Mouse (Mus musculus) spleen, adult 2 months (tissue): ENCODE results near the gene Sucla2. TPM values are rescaled to one million over a fixed set of nuclear protein-coding genes. Genes with fewer than 3 reads are reported as not detected.
A peak's percentile ranks its signal among the peaks of the same experiment; 100 is the strongest.
"Not testable (repeated sequence)": the region's sequence is repeated elsewhere in the genome, so short reads cannot be mapped to it uniquely, and the experiment has no call there.

Experiments
- DNase-seq, 2 experiments: peaks; one replicate each; pipeline versions ENCODE4 v3.0.0 to v3.0.0-alpha.2; 2012 to 2021; ENCODE audit warnings: low spot score in 2 of 2, low read depth in 1 of 2
- H3K27ac ChIP-seq: fragments of 200-500 bp; 2 replicates; pipeline ENCODE4 v1.5.1; 2012; ENCODE audit warnings: low read length, inconsistent platforms; ENCODE audit not compliant: insufficient read depth
- H3K27me3 ChIP-seq: fragments of 200-500 bp; 2 replicates; pipeline ENCODE4 v1.6.1; 2012; ENCODE audit warnings: mild to moderate bottlenecking, moderate library complexity, low read length, inconsistent platforms; ENCODE audit not compliant: control insufficient read depth, insufficient read depth
- H3K36me3 ChIP-seq: fragments of 200-500 bp; 2 replicates; pipeline ENCODE4 v1.6.1; 2012; ENCODE audit warnings: mild to moderate bottlenecking, low read length, inconsistent platforms; ENCODE audit not compliant: control insufficient read depth, insufficient read depth
- H3K4me1 ChIP-seq: fragments of 200-500 bp; 2 replicates; pipeline ENCODE4 v1.6.1; 2011; ENCODE audit warnings: inconsistent platforms; ENCODE audit not compliant: control insufficient read depth, insufficient read depth, insufficient read length
- H3K4me3 ChIP-seq: fragments of 200-500 bp; 2 replicates; pipeline ENCODE4 v1.5.1; 2011; ENCODE audit warnings: mild to moderate bottlenecking, inconsistent platforms; ENCODE audit not compliant: insufficient read depth, insufficient read length; ENCODE audit errors: extremely low read depth
- CTCF ChIP-seq: fragments of 200-500 bp; IDR thresholded peaks from 2 replicates; pipeline ENCODE4 v1.5.1; 2011; ENCODE audit warnings: mild to moderate bottlenecking, inconsistent platforms; ENCODE audit not compliant: insufficient read depth, insufficient read length, insufficient replicate concordance; ENCODE audit errors: extremely low read depth
- POLR2A ChIP-seq: fragments of 200-500 bp; IDR thresholded peaks from 2 replicates; pipeline ENCODE4 v1.6.1; 2011; ENCODE audit warnings: low read depth, low read length, inconsistent platforms
- WGBS: fragments of 180-500 bp; shearing (Covaris S2); methylation state at CpG from one replicate; pipeline ENCODE4 v1.1.7; 2018; 5-methylcytosine and 5-hydroxymethylcytosine counted together
- polyA plus RNA-seq: library from polyadenylated mRNA; depleted of rRNA; stranded (reverse); fragments of >200 nt; gene quantifications from 2 replicates; pipeline ENCODE4 v1.2.3, GENCODE M21; 2012

Sucla2 gene
- polyA plus RNA-seq, 1 experiment, result 3.8 TPM

DNA sequence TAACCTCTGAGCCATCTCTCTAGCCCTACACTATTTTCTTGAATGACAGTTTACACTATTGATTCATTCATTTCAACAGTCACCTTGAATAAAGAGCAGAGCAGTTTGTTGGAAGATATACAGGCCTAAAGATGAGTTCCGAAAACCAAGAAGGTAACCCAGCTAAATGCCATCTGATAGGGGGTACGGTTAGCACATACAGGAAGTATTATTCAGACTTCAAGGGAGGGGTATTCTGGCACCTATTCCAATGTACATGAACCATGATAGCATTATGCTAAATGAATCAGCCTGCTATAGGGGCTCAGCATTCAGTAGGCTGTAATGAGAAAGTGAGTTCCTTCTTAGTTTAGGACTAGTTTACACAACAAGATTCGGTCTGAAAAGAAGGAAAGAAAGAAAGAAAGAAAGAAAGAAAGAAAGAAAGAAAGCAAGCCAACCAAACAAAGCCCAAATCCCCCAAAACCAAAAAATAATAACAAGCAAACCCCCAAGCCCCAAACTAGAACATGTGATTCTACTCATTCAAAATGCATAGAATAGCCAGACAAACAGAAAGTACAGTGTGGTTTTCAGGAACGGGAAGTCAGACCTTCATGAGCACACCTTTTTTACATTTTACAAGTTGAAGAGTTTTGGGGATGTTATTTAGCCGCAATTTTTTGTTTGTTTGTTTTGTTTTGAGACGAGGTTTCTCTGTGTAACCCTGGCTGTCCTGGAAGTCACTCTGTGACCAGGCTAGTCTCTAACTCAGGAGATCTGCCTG, 16.3 kb upstream of the Sucla2 start:
- WGBS, result 63% methylated on average over 6 of the region's 6 CpGs
- no peak for DNase-seq
- peaks cover 3% of the 10 kb centered on the region; the same call in 1 of the 2 replicates for H3K36me3 ChIP-seq

DNA sequence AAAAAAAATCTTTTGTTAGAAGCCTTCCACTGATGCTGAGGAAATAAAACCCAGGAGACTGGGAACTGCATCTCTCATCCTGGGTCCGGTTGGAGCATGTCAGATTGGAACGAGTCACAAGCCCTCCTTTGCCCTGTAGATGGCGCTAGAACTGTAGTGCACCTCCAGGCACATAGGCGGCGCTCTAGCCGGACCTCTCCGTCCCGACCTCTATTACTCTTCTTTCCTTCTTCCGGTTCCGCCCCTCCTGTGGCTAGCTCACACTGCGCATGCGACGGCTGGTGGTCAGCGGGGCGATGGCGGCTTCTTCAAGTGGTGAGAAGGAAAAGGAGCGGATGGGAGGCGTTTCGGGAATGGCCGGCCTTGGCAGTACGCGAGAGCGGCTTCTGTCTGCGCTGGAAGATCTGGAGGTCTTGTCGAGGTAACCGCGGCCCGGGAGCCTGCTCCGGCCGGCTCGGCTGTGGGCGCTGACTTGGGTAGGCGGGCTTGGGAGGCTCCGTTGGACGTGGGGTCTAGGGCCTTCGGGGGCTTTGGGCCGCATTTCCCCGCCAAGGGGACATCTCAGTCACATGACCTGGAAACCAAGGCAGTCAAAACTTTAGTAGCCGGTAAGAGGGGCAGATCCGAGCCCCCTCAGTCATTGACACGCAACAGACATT, 15.2 kb upstream of the Sucla2 start, which contains the start of gene Med4:
Med4 (plus strand) TSS at position 261 of the 659 bp plus-strand sequence.
- peaks cover 6% of the 10 kb centered on the region for H3K4me1 ChIP-seq
- TF ChIP-seq CTCF, result peak; percentile 100
- TF ChIP-seq POLR2A, result peak; percentile 39; the same call in 1 of the 2 replicates
- DNase-seq, result peak; percentile 81 to 87
- H3K27me3 ChIP-seq, result no peaks in the 10 kb centered on the region
- H3K27ac ChIP-seq, result no peak within 1 kb of the TSS; the same call in 1 of the 2 replicates
- H3K36me3 ChIP-seq, result peaks cover 7% of the 10 kb centered on the region; the same call in 1 of the 2 replicates
- peak within 1 kb of the TSS; percentile 81 for H3K4me3 ChIP-seq
- 1% methylated on average over 41 of the region's 41 CpGs for WGBS

More for the DNA sequence above, 16.3 kb upstream of the Sucla2 start:
- Histone ChIP-seq H3K4me1 (peaks cover 6% of the 10 kb centered on the region), H3K27ac (no peak overlapping the region), H3K4me3 (no peak overlapping the region), H3K27me3 (no peaks in the 10 kb centered on the region)
- no peak for TF ChIP-seq POLR2A
- no peak for TF ChIP-seq CTCF

- Histone ChIP-seq H3K36me3 (peaks cover 1% of the 10 kb centered on the region; the same call in 1 of the 2 replicates), H3K27ac (no peak overlapping the region), H3K4me1 (peaks cover 2% of the 10 kb centered on the region; the same call in 1 of the 2 replicates), H3K27me3 (no peaks in the 10 kb centered on the region), H3K4me3 (no peak overlapping the region)
- no peak for DNase-seq
- TF ChIP-seq POLR2A, result no peak
- WGBS, result 72% methylated on average over 3 of the region's 3 CpGs
Observed at GRCm38 (mm10) chr14:73524136-73524535, 983 bp upstream of the Sucla2 start.

- H3K27ac ChIP-seq, DNase-seq, H3K36me3 ChIP-seq, H3K4me3 ChIP-seq, H3K4me1 ChIP-seq, H3K27me3 ChIP-seq: not testable (repeated sequence)
- 87% methylated on average over 3 of the region's 3 CpGs for WGBS
Observed at GRCm38 (mm10) chr14:73528661-73529060, 3.5 kb downstream of the Sucla2 start.

DNA sequence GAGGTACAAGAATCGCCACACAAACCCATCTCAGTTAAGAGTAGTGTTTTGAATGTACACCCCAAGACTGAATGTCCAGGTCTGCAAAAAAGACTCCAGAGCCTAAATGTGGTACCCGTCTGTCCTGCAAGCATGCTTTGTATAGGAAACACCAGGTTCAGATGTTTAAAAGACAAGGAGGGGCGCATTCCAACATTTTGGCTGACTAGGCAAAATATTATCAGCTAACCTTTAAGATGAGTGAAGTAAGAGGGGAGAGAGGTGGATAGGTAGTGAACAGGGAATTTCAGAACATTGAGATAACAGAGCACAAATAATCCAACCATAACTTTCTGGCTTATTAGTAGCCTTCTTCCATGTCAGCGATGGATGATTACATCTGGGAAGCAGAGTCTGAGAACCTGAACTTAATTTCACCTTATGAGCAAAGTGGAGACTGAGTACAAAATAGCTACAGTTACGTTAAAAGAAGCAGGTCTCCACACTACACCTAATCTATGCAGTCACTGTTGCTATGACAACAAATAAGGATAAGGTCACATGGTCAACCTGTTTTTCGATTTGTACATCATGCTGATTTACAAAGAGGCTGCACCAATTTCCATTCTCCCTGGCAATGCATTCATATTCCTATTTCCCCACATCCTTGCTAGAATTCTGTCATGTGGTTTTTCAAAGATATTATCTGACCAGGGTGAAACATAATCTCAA, 8.8 kb downstream of the Sucla2 start:
- DNase-seq, result no peak
- Histone ChIP-seq H3K4me3 (no peak overlapping the region), H3K27ac (no peak overlapping the region), H3K4me1 (no peaks in the 10 kb centered on the region), H3K36me3 (no peaks in the 10 kb centered on the region), H3K27me3 (no peaks in the 10 kb centered on the region)
- TF ChIP-seq CTCF (no peak), POLR2A (no peak)
- WGBS, result 76% methylated on average over 6 of the region's 6 CpGs

GRCm38 (mm10) chr14:73535641-73536040, 10.5 kb downstream of the Sucla2 start:
- DNase-seq, result no peak
- Histone ChIP-seq H3K4me3 (no peak overlapping the region), H3K4me1 (no peaks in the 10 kb centered on the region), H3K36me3 (no peaks in the 10 kb centered on the region), H3K27ac (no peak overlapping the region), H3K27me3 (no peaks in the 10 kb centered on the region)
- no peak for TF ChIP-seq POLR2A
- no peak for TF ChIP-seq CTCF
- 50% methylated on average over 2 of the region's 2 CpGs for WGBS
